Mouse (Mus musculus): ENCODE measurements around the gene Nkiras2. TPM values are rescaled to one million over a fixed set of nuclear protein-coding genes. Genes with fewer than 3 reads are reported as not detected.
"Not testable (repeated sequence)": the region's sequence is repeated elsewhere in the genome, so short reads cannot be mapped to it uniquely, and the experiment has no call there.

Gene Nkiras2
- total RNA-seq, 2 experiments from 2014 or later, result 31.2 to 31.8 TPM

DNA sequence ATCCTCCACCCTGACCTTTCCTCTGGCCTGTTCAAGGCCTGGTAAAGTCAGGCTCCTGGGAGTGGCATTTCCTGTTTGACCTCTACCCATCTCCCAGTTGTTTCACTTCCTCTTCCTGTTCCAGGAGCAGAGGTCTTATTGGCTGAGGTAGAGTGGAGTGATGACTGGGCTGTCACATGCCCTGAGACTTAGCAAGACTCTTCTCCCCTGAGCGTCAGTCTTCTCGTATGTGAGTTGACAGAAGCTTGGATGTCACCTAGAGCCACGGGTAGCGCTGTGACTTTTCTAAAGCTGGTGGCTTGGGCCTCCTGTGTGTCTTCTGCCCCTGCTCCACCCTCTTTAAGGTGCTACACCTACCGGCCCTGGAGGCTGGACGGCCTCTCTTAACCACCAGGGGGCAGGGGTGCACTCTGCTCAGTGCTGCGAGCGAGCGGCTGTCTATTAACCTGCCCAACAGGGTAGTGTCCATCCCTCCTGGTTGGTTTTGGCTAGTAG lies 7.7 kb downstream of the Nkiras2 start:
- DNase-seq (ENCODE audit: low spot score in 2 of 2), result peak; percentile 73 to 76

GRCm38 (mm10) chr11:100628056-100628455 lies 9.0 kb downstream of the Nkiras2 start:
- DNase-seq (ENCODE audit: low spot score in 2 of 2), result no peak

- no peak for DNase-seq (ENCODE audit: low spot score in 2 of 2)
These were observed 9.9 kb downstream of the Nkiras2 start for GRCm38 (mm10) chr11:100628862-100629352.

GRCm38 (mm10) chr11:100634530-100634929 lies 15.5 kb downstream of the Nkiras2 start:
- DNase-seq (ENCODE audit: low spot score in 2 of 2), result no peak

DNA sequence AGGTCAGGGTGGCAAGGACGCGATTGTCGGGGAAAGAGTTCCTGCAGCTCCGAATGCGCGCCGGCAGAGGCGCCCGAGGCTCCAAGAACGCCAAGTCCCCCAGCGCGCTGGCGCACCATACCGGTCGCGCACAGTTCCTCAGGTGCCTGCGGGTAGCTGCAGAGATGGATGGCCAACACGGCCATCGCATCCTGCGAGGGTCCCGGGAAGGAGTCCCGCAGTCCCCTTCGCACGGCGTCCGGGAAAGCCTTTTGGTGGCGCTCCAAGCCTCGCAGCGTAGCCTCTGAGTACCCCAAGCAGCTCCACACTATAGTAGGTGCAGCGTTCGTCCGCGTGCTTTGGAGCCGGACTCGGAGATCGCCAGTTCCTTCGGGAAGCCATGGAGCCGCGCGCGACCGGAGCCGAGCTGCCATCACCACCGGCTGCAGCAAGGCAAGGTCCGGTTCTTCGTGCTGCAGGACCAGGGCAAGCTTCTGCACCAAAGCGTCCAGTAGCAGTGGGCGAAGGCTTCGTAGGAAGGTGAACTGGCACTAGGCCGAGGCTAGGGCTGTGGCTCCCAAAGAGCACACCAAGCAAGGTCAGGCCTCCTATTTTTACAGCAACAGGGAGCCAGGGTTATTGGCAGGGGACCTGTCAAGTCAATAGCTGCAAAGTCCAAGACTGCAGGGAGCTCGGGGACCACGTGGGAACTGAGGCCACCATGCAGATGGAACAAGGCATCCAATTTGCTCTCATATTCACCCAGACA lies 21.3 kb downstream of the Nkiras2 start:
- DNase-seq (ENCODE audit: low spot score in 2 of 2), result no peak

- DNase-seq (ENCODE audit: low spot score in 2 of 2), result no peak
These were observed 24.9 kb downstream of the Nkiras2 start for GRCm38 (mm10) chr11:100643612-100644575.

- DNase-seq (ENCODE audit: low spot score in 2 of 2), result peak in 1 of 2 experiments; percentile 51
These were observed 27.2 kb downstream of the Nkiras2 start for GRCm38 (mm10) chr11:100646265-100646664.

DNA sequence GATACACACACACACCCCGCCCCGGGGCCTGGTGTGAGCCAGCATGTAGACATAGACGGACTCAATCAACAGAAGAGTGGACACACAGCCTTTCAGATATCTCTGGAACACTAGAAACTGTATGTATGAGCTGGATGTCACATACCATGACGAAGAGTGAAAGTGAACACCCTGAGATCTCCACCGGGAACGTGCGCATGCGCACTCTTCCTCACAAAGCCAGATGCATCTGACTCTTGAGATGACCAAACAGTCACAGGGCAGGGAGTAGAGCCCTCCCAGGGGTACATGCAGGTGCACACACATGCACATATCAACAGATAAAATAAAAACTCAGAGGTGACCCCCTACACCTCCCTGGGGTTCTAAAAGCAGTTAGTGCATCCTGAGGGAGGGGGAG lies 29.4 kb downstream of the Nkiras2 start:
- DNase-seq (ENCODE audit: low spot score in 2 of 2), result no peak

GRCm38 (mm10) chr11:100651205-100651604 lies 32.2 kb downstream of the Nkiras2 start:
- DNase-seq (ENCODE audit: low spot score in 2 of 2), result no peak

GRCm38 (mm10) chr11:100651748-100652147 lies 32.7 kb downstream of the Nkiras2 start:
- peak in 1 of 2 experiments; percentile 59 for DNase-seq (ENCODE audit: low spot score in 2 of 2)

DNA sequence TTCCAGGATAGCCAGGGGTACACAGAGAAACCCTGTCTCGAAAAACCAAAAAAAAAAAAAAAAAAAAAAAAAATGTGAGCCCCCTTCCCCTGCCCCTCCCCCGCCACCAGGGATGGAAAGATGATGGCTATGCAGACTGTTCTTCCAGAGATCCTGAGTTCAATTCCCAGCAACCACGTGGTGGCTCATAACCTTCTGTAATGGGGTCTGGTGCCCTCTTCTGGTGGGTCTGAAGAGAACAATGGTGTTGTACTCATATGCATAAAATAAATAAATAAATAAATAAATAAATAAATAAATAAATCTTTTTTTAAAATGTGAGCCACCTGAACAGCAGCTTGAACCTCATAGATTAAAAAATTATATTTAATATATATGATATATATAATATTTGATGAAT lies 36.5 kb downstream of the Nkiras2 start:
- not testable (repeated sequence) for DNase-seq (ENCODE audit: low spot score in 2 of 2)

DNA sequence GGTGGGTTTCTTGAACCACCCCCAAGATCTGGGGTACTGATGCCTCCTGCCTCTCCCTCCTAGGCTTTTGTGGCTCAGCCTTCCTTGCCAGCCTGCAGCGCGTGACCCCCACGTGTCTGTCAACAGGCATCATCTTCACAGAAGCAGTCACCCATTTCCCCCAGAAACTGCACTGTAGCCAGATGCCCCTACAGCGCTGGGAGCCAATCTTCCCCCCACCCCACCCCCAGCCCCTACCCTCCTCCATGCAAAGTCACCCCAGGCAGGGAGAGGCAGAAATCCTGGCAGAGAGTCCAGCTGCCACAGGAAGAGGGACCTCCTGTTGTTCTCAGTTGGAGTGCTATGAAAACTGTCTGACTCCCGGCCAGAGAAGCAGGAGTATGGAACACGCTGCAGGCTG lies 37.4 kb downstream of the Nkiras2 start:
- DNase-seq (ENCODE audit: low spot score in 2 of 2), result no peak

GRCm38 (mm10) chr11:100659806-100660205 lies 40.8 kb downstream of the Nkiras2 start:
- no peak for DNase-seq (ENCODE audit: low spot score in 2 of 2)

DNA sequence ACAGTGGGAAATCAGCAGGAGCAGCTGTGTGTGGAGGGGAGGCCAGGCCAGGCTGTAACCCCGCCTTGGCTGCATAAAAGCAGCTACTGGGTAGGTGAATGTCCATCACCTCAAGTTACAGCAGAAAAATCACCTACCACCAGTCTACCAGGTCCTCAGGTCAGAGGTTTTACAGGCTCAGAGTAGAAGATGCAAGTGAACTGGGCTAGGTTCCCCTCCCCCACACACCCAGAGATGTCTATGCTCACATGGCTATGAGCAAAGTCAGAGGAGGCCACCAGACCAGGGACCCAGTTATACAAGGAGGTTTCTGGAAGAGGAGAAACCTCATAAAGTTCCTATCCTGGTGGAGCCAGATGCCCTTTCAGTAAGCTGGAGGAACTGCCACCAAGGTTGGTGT lies 52.0 kb downstream of the Nkiras2 start:
- DNase-seq (ENCODE audit: low spot score in 2 of 2), result no peak

DNA sequence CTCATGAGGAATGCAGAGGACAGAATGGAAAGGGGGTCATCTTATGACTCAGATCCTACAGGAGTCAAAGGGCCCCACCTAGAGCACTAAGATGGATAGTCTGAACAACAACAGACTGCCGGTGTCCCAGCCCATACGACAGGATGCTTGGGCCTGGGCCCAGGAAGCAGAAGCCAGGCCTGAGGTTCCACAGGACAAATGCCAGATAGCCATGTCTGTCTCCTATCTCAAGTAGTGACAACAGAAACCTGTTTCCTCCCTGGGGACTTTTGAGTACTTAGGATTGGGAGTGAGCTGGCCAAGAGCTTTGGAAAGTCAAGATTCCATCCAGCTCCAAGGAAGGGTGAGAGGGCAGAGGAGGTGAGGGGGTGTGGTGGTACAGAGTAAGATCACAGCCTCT lies 52.9 kb downstream of the Nkiras2 start:
- DNase-seq (ENCODE audit: low spot score in 2 of 2), result no peak

GRCm38 (mm10) chr11:100673169-100673568 lies 54.1 kb downstream of the Nkiras2 start:
- peak; percentile 45 to 49 for DNase-seq (ENCODE audit: low spot score in 2 of 2)

Other genes starting within 250 kb of the Nkiras2 start
- 10 to 100 TPM; 55.3 to 64.5 TPM for gene Jup, start 221.5 kb upstream of the Nkiras2 start, total RNA-seq (2021)
- 10 to 100 TPM; 26.3 to 33.5 TPM for gene P3h4, start 204.4 kb upstream of the Nkiras2 start, total RNA-seq (2021)
- gene Fkbp10, start 203.5 kb upstream of the Nkiras2 start, total RNA-seq (2021), result 10 to 100 TPM; 13.4 to 19.0 TPM
- 10 to 100 TPM; 45.6 to 50.0 TPM for gene Nt5c3b, start 177.4 kb upstream of the Nkiras2 start, total RNA-seq (2021)
- gene Klhl10, start 177.3 kb upstream of the Nkiras2 start, total RNA-seq (2021), result under 1 TPM; 0.67 to 0.96 TPM
- 10 to 100 TPM; 51.5 to 58.3 TPM for gene Klhl11, start 146.5 kb upstream of the Nkiras2 start, total RNA-seq (2021)
- gene Acly, start 91.2 kb upstream of the Nkiras2 start, total RNA-seq (2021), result 1,000 to 10,000 TPM; 1,875 to 2,782 TPM
- 10 to 100 TPM in 1 of 2 experiments, 1 to 10 TPM in 1; 8.8 to 18.8 TPM for gene Ttc25, start 73.6 kb upstream of the Nkiras2 start, total RNA-seq (2021)
- gene Cnp, start 44.3 kb upstream of the Nkiras2 start, total RNA-seq (2021), result 10 to 100 TPM; 33.2 to 40.6 TPM
- 100 to 1,000 TPM; 210 to 238 TPM for gene Dnajc7, start 924 bp downstream of the Nkiras2 start, total RNA-seq (2021)
- under 1 TPM; 0.10 to 0.16 TPM for gene Zfp385c, start 73.2 kb downstream of the Nkiras2 start, total RNA-seq (2021)
- gene Dhx58, start 85.0 kb downstream of the Nkiras2 start, total RNA-seq (2021), result 10 to 100 TPM; 33.1 to 33.4 TPM
- gene Kat2a, start 93.2 kb downstream of the Nkiras2 start, total RNA-seq (2021), result 10 to 100 TPM; 32.0 to 43.8 TPM
- gene Hspb9, start 94.6 kb downstream of the Nkiras2 start, total RNA-seq (2021), result not detected
- 100 to 1,000 TPM; 189 TPM for gene Rab5c, start 119.0 kb downstream of the Nkiras2 start, total RNA-seq (2021)
- under 1 TPM; 0.10 to 0.16 TPM for gene Kcnh4, start 140.7 kb downstream of the Nkiras2 start, total RNA-seq (2021)
- not detected for gene Hcrt, start 143.7 kb downstream of the Nkiras2 start, total RNA-seq (2021)
- gene Ghdc, start 151.7 kb downstream of the Nkiras2 start, total RNA-seq (2021), result 10 to 100 TPM; 17.8 to 21.4 TPM
- gene Stat5b, start 231.5 kb downstream of the Nkiras2 start, total RNA-seq (2021), result 10 to 100 TPM; 40.1 to 74.3 TPM
- gene Stat5a, start 240.1 kb downstream of the Nkiras2 start, total RNA-seq (2021), result 10 to 100 TPM; 28.0 to 29.3 TPM

Data from adrenal gland, adult 18-20 months (tissue).